Mouse (Mus musculus): ENCODE results near the gene Gm21987.

Gene Gm21987

GRCm38 (mm10) chr16:38370633-38371374 lies 24.0 kb downstream of the Gm21987 start:
- DNase-seq (ENCODE audit: low read depth, low spot score) = no peak

DNA sequence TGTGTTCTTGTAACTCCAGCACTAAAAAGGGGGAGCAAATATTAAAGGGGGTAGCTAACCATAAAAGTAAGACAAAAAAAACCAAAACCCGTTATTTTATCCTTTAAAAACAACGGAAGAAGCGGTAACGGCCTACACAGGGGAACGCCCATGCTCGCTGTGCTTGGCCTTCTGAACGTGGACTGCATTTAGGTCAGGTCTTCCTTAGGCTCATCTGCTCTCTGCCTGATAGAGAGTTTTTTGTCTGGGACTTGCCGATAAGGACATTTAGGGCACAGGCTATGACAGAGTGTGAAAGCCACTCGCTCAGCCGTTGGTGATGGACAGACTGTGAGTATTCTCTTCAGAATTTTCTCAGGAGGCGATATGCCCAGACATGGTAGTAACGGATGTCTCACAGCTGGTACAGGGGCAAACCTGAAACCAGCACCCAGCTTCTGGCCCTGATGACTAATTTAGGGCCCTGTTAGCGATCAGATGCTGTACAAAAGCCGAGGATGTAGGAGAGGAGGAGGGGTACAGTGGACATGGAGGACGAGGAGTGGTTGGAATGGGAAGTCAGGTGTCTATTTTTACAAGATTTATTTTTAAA lies 25.0 kb downstream of the Gm21987 start:
- DNase-seq (ENCODE audit: low read depth, low spot score) = peak; percentile 50

DNA sequence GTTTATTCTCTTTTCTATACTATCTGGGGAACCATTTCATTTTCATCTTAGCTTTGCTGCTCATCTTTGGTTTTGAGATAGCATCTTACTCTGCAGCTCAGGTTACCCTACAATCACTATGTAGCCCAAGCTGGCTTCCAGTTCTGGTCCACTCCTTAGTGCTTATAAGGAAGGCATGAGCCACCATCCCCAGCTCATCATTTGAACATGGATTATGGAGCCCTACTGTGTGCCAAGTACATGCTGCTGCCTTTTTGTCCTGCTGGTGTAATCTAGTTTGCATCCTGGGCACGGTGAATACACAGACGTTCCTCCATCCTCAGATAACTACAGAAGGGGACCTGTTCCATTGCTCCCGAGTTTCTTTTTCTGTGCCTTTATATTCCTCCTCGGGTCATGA lies 26.0 kb downstream of the Gm21987 start:
- DNase-seq (ENCODE audit: low read depth, low spot score) = no peak

DNA sequence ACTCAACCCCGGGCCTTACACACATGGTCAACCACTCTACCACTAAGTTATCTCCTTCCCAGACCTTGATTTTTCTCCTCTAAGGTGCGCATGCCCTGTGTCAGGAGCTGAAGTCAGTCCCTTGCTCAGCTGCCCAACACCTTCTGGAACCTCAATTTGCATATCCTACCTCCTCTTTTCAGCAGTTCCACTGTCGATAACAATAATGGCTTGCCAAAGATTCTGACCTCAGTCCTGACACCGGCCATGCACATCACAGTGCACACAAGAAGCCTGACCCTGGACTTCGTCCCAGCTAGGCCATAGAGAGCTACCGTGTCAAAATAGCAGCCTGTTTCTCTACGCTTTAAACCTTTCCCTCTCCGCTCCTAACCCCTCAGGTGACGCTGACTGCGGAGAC lies 26.6 kb downstream of the Gm21987 start:
- DNase-seq (ENCODE audit: low read depth, low spot score) = no peak

GRCm38 (mm10) chr16:38373941-38374340 lies 27.1 kb downstream of the Gm21987 start:
- no peak for DNase-seq (ENCODE audit: low read depth, low spot score)

- peak; percentile 66 for DNase-seq (ENCODE audit: low read depth, low spot score)
Measured at GRCm38 (mm10) chr16:38374379-38375140, 27.7 kb downstream of the Gm21987 start.

- no peak for DNase-seq (ENCODE audit: low read depth, low spot score)
Measured at GRCm38 (mm10) chr16:38375182-38375581, 28.3 kb downstream of the Gm21987 start.

DNA sequence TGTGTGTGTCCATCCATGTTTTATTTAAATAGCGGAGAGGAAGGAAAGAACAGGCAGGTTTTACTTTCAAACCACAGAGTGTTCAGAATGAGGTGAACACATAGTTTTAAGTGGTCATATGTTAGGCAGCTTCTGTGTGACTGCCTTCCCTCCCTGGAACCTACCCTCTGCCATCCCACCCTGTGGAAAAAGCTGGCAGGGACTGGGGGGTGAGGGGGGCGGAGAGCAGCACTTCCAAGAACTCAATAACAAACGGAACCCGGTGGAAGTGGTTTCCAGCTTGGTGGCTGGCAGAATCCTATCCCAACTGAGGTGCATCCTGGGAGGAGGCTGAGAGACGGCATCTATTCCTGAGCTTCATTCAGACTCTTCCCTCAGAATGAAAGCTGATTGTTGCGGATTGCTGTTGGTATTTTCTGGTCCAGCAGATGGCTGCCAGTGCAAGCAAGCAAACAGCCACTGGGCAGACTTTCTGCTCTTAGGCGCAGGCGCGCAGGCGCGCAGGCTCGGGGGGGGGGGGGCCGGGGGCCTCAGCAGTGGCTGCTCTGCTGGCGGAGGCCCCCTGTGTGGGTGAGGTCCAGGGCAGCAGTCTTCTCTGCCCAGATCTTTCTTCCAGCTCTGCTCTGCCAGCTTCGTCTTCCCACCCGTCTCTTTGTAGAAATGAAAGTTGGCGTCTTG lies 29.5 kb downstream of the Gm21987 start:
- DNase-seq (ENCODE audit: low read depth, low spot score) = peak; percentile 80

DNA sequence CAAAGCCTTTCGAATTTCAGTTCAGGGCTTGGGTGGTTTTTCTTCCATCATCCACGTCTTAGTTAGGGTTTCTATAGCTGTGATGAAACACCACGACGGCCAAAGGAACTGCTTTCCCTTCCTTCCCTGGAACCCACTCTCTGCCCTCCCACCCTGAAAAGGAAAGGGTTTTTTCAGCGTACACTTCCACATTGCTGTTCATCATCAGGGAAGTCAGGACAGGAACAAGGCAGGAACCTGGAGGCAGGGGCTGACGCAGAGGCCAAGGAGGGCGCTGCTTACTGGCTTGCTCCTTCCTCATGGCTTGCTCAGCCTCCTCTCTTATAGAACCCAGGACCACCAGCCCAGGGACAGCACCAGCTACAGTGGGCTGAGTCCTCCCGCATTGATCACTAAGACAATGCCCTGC lies 30.0 kb downstream of the Gm21987 start:
- DNase-seq (ENCODE audit: low read depth, low spot score) = no peak

GRCm38 (mm10) chr16:38377546-38377945 lies 30.7 kb downstream of the Gm21987 start:
- DNase-seq (ENCODE audit: low read depth, low spot score) = no peak

- no peak for DNase-seq (ENCODE audit: low read depth, low spot score)
Measured at GRCm38 (mm10) chr16:38378591-38378990, 31.8 kb downstream of the Gm21987 start.

- no peak for DNase-seq (ENCODE audit: low read depth, low spot score)
Measured at GRCm38 (mm10) chr16:38379088-38379487, 32.2 kb downstream of the Gm21987 start.

- DNase-seq (ENCODE audit: low read depth, low spot score) = no peak
Measured at GRCm38 (mm10) chr16:38379493-38379892, 32.7 kb downstream of the Gm21987 start.

GRCm38 (mm10) chr16:38379926-38380325 lies 33.1 kb downstream of the Gm21987 start:
- no peak for DNase-seq (ENCODE audit: low read depth, low spot score)

- no peak for DNase-seq (ENCODE audit: low read depth, low spot score)
Measured at GRCm38 (mm10) chr16:38383683-38384082, 36.8 kb downstream of the Gm21987 start.

DNA sequence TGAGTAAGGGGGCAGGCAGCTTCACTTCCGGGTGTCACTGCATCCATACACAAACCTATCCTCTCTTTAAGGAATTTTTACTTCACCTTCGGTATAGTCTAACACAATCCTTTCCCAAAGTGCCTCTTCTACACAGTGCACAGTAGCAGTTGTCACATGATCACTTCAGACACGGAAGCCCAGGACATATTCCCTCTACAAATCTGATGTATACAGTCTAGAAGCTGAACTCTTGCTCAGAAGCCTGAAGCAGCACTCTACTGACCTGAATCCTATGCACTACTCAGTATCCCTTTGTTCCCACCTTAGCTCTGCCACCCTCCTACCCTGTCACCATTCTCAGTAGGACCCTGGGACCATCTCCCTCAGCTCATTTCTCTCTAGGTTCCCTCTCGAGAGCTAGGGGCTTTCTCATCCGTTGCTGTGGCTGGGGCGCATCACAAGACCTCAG lies 38.4 kb downstream of the Gm21987 start:
- DNase-seq (ENCODE audit: low read depth, low spot score) = no peak

DNA sequence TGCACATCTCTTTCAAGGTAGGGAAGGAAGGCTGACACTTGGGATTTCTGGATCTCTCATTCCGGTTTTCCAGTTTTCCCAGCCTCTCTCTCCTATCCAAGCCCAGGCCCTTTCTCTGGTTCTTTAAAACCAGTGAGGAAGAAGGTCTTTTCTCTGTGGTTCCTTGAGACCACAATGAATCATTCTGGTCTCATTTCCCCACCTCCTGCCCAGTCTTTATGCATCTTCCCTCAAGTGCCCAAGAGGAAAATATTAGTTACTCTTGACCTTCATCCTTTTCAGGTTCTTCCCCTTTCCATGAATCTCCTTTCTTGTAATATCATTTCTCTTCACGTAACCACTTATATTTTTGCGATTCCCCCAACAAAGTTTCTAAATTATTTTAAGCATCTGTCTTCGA lies 38.9 kb downstream of the Gm21987 start:
- no peak for DNase-seq (ENCODE audit: low read depth, low spot score)

- no peak for DNase-seq (ENCODE audit: low read depth, low spot score)
Measured at GRCm38 (mm10) chr16:38387389-38387788, 40.5 kb downstream of the Gm21987 start.

- no peak for DNase-seq (ENCODE audit: low read depth, low spot score)
Measured at GRCm38 (mm10) chr16:38388757-38389156, 41.9 kb downstream of the Gm21987 start.

- DNase-seq (ENCODE audit: low read depth, low spot score) = no peak
Measured at GRCm38 (mm10) chr16:38389284-38389893, 42.5 kb downstream of the Gm21987 start.

- DNase-seq (ENCODE audit: low read depth, low spot score) = no peak
Measured at GRCm38 (mm10) chr16:38390322-38390721, 43.5 kb downstream of the Gm21987 start.
